Mouse (Mus musculus) kidney, adult 8-10 months (tissue): ENCODE data around the gene Zscan4d.
"Not testable (repeated sequence)": the region's sequence is repeated elsewhere in the genome, so short reads cannot be mapped to it uniquely, and the experiment has no call there.

Experiments
- DNase-seq, 2 experiments: peaks; one replicate each; pipeline ENCODE4 v3.0.0; 2022

Zscan4d gene

GRCm38 (mm10) chr7:11166059-11166458, at the start of gene Zscan4d:
Gene Zscan4d, minus strand, starts transcription at chr7:11166159.
- DNase-seq, result not testable (repeated sequence)

- DNase-seq, result peak; percentile 13 to 67
Observed at GRCm38 (mm10) chr7:11158036-11158435, 7.9 kb downstream of the Zscan4d start.
